Mouse (Mus musculus) heart, embryonic 11.5 days (tissue): ENCODE data around the gene E030018B13Rik. TPM values are rescaled to one million over a fixed set of nuclear protein-coding genes. Genes with fewer than 3 reads are reported as not detected.

Experiments
- ATAC-seq: fragments of 200-750 bp; cut with Nextera tagmentation; replicated peaks from 2 replicates; pipeline ENCODE4 v1.8.0; 2017; ENCODE audit warnings: moderate library complexity; ENCODE audit not compliant: insufficient number of reproducible peaks, low FRiP score, low TSS enrichment
- H3K27ac ChIP-seq: fragments of 300-500 bp; sonication (generic); 2 replicates; pipeline ENCODE4 v1.5.1; 2014; ENCODE audit warnings: mild to moderate bottlenecking, low read depth, low read length
- H3K27me3 ChIP-seq: fragments of 300-500 bp; sonication (generic); 2 replicates; pipeline ENCODE4 v1.6.1; 2014; ENCODE audit warnings: mild to moderate bottlenecking, low read length, mixed read lengths; ENCODE audit not compliant: control insufficient read depth, insufficient read depth
- H3K36me3 ChIP-seq: fragments of 300-500 bp; sonication (generic); 2 replicates; pipeline ENCODE4 v1.6.1; 2014; ENCODE audit warnings: mild to moderate bottlenecking, low read length, moderate library complexity, mixed read lengths; ENCODE audit not compliant: control insufficient read depth, insufficient read depth
- H3K4me1 ChIP-seq: fragments of 300-500 bp; sonication (generic); 2 replicates; pipeline ENCODE4 v1.6.1; 2014; ENCODE audit warnings: low read length; ENCODE audit not compliant: control insufficient read depth, insufficient read depth
- H3K4me2 ChIP-seq: fragments of 300-500 bp; sonication (generic); 2 replicates; pipeline ENCODE4 v1.6.1; 2014; ENCODE audit warnings: mild to moderate bottlenecking, moderate library complexity
- H3K4me3 ChIP-seq: fragments of 300-500 bp; sonication (generic); 2 replicates; pipeline ENCODE4 v1.5.1; 2014; ENCODE audit warnings: low read depth, low read length
- H3K9ac ChIP-seq: fragments of 300-500 bp; sonication (generic); 2 replicates; pipeline ENCODE4 v1.6.1; 2014; ENCODE audit warnings: mild to moderate bottlenecking, low read depth, low read length, moderate library complexity
- H3K9me3 ChIP-seq: fragments of 300-500 bp; sonication (generic); replicated peaks from 2 replicates; pipeline ENCODE4 v1.6.1; 2016; ENCODE audit warnings: low read length; ENCODE audit not compliant: control insufficient read depth
- WGBS: fragments of 180-500 bp; shearing (Covaris S2); extraction: QIAGEN DNeasy Blood & Tissue Kit; methylation state at CpG from one replicate; pipeline ENCODE4 v1.1.7; 2014; ENCODE audit not compliant: insufficient replicate concordance; 5-methylcytosine and 5-hydroxymethylcytosine counted together
- polyA plus RNA-seq: library from polyadenylated mRNA; unstranded; fragments of >200 nt; fragmentation: Nextera tagmentation; extraction: Ambion mirVana; gene quantifications from 2 replicates; pipeline ENCODE4 v1.2.1, GENCODE M21; 2014

E030018B13Rik gene
- polyA plus RNA-seq, 1 experiment from 2014 or later: not detected

GRCm38 (mm10) chr7:63941050-63941449 is 24.4 kb downstream of the E030018B13Rik start:
- no peaks in the 10 kb centered on the region for H3K27me3 ChIP-seq
- H3K4me1 ChIP-seq: peaks cover 4% of the 10 kb centered on the region
- H3K4me3 ChIP-seq: no peak overlapping the region
- no peak for ATAC-seq
- no peaks in the 10 kb centered on the region for H3K9me3 ChIP-seq
- H3K27ac ChIP-seq: no peak overlapping the region
- 72% methylated on average over 3 of the region's 3 CpGs for WGBS
- no peak overlapping the region for H3K9ac ChIP-seq
- H3K4me2 ChIP-seq: no peak overlapping the region
- H3K36me3 ChIP-seq: no peaks in the 10 kb centered on the region

GRCm38 (mm10) chr7:63941501-63941900 is 24.8 kb downstream of the E030018B13Rik start:
- H3K4me3 ChIP-seq: no peak overlapping the region
- no peaks in the 10 kb centered on the region for H3K27me3 ChIP-seq
- no peak overlapping the region for H3K4me2 ChIP-seq
- ATAC-seq: no peak
- H3K9ac ChIP-seq: no peak overlapping the region
- H3K9me3 ChIP-seq: no peaks in the 10 kb centered on the region
- H3K4me1 ChIP-seq: peaks cover 3% of the 10 kb centered on the region
- 57% methylated on average over 4 of the region's 4 CpGs for WGBS
- no peaks in the 10 kb centered on the region for H3K36me3 ChIP-seq
- H3K27ac ChIP-seq: no peak overlapping the region

GRCm38 (mm10) chr7:63943946-63944345 is 27.3 kb downstream of the E030018B13Rik start:
- no peaks in the 10 kb centered on the region for H3K9me3 ChIP-seq
- H3K4me1 ChIP-seq: peaks cover 3% of the 10 kb centered on the region
- H3K27ac ChIP-seq: no peak overlapping the region
- 45% methylated on average over 2 of the region's 2 CpGs for WGBS
- H3K27me3 ChIP-seq: no peaks in the 10 kb centered on the region
- ATAC-seq: no peak
- no peak overlapping the region for H3K4me2 ChIP-seq
- no peaks in the 10 kb centered on the region for H3K36me3 ChIP-seq
- H3K4me3 ChIP-seq: no peak overlapping the region
- H3K9ac ChIP-seq: no peak overlapping the region

GRCm38 (mm10) chr7:63947514-63948487 is 31.1 kb downstream of the E030018B13Rik start:
- Histone ChIP-seq H3K4me2 (no peak overlapping the region), H3K4me1 (no peaks in the 10 kb centered on the region; the same call in 1 of the 2 replicates), H3K4me3 (no peak overlapping the region), H3K9ac (no peak overlapping the region), H3K9me3 (no peaks in the 10 kb centered on the region), H3K27me3 (no peaks in the 10 kb centered on the region), H3K27ac (no peak overlapping the region), H3K36me3 (no peaks in the 10 kb centered on the region)
- no peak for ATAC-seq
- 62% methylated on average over 11 of the region's 11 CpGs for WGBS

GRCm38 (mm10) chr7:63949176-63949575 is 32.5 kb downstream of the E030018B13Rik start:
- Histone ChIP-seq H3K36me3 (no peaks in the 10 kb centered on the region), H3K9me3 (no peaks in the 10 kb centered on the region), H3K27me3 (no peaks in the 10 kb centered on the region), H3K4me2 (no peak overlapping the region), H3K27ac (no peak overlapping the region), H3K4me1 (no peaks in the 10 kb centered on the region; the same call in 1 of the 2 replicates), H3K9ac (no peak overlapping the region), H3K4me3 (no peak overlapping the region)
- 72% methylated on average over 3 of the region's 3 CpGs for WGBS
- ATAC-seq: no peak

GRCm38 (mm10) chr7:63950931-63951607 is 34.4 kb downstream of the E030018B13Rik start:
- Histone ChIP-seq H3K27ac (no peak overlapping the region), H3K36me3 (no peaks in the 10 kb centered on the region), H3K9me3 (no peaks in the 10 kb centered on the region), H3K9ac (no peak overlapping the region), H3K4me3 (no peak overlapping the region), H3K4me2 (no peak overlapping the region), H3K27me3 (no peaks in the 10 kb centered on the region), H3K4me1 (no peaks in the 10 kb centered on the region; the same call in 1 of the 2 replicates)
- WGBS: 69% methylated on average over 10 of the region's 10 CpGs
- ATAC-seq: no peak

- WGBS: 52% methylated on average over 7 of the region's 7 CpGs
- ATAC-seq: no peak
- Histone ChIP-seq H3K27me3 (0 out of 2 replicates have a peak, but pooled peaks cover 2% of the 10 kb centered on the region), H3K9me3 (no peaks in the 10 kb centered on the region), H3K36me3 (no peaks in the 10 kb centered on the region), H3K4me2 (no peak overlapping the region), H3K4me1 (no peaks in the 10 kb centered on the region; the same call in 1 of the 2 replicates), H3K4me3 (no peak overlapping the region), H3K9ac (no peak overlapping the region), H3K27ac (no peak overlapping the region)
These were observed 35.6 kb downstream of the E030018B13Rik start for GRCm38 (mm10) chr7:63952077-63952898.

GRCm38 (mm10) chr7:63955440-63955839 is 38.8 kb downstream of the E030018B13Rik start:
- H3K27ac ChIP-seq: no peak overlapping the region
- H3K9ac ChIP-seq: no peak overlapping the region
- no peak for ATAC-seq
- H3K4me1 ChIP-seq: no peaks in the 10 kb centered on the region; the same call in 1 of the 2 replicates
- no peak overlapping the region for H3K4me3 ChIP-seq
- no peaks in the 10 kb centered on the region for H3K36me3 ChIP-seq
- 85% methylated on average over 2 of the region's 2 CpGs for WGBS
- H3K27me3 ChIP-seq: 0 out of 2 replicates have a peak, but pooled peaks cover 6% of the 10 kb centered on the region
- no peaks in the 10 kb centered on the region for H3K9me3 ChIP-seq
- no peak overlapping the region for H3K4me2 ChIP-seq
